Mouse (Mus musculus) kidney, postnatal 0 days (tissue): ENCODE data around the gene Gm10337. TPM values are rescaled to one million over a fixed set of nuclear protein-coding genes. Genes with fewer than 3 reads are reported as not detected.

Experiments
- ATAC-seq: fragments of 200-750 bp; cut with Nextera tagmentation; replicated peaks from 2 replicates; pipeline ENCODE4 v1.8.0; 2017; ENCODE audit warnings: low read depth, moderate number of reproducible peaks, moderate TSS enrichment, moderate library complexity; ENCODE audit not compliant: low FRiP score
- DNase-seq: peaks from one replicate; pipeline ENCODE4 v3.0.0-alpha.2; 2016; ENCODE audit warnings: low spot score
- H3K27ac ChIP-seq: fragments of 300-500 bp; sonication (generic); 2 replicates; pipeline ENCODE4 v1.5.1; 2014; ENCODE audit warnings: mild to moderate bottlenecking
- H3K27me3 ChIP-seq: fragments of 300-500 bp; sonication (generic); 2 replicates; pipeline ENCODE4 v1.6.1; 2014; ENCODE audit warnings: low read length, mixed read lengths; ENCODE audit not compliant: insufficient read depth
- H3K36me3 ChIP-seq: fragments of 300-500 bp; sonication (generic); 2 replicates; pipeline ENCODE4 v1.6.1; 2014; ENCODE audit warnings: low read length, mixed read lengths; ENCODE audit not compliant: insufficient read depth
- H3K4me1 ChIP-seq: fragments of 300-500 bp; sonication (generic); replicated peaks from 2 replicates; pipeline ENCODE4 v1.6.1; 2014; ENCODE audit warnings: antibody characterized with exemption, low read length, mixed read lengths; ENCODE audit not compliant: insufficient read depth
- H3K4me2 ChIP-seq: fragments of 300-500 bp; sonication (generic); 2 replicates; pipeline ENCODE4 v1.6.1; 2014; ENCODE audit warnings: mild to moderate bottlenecking, low read length, moderate library complexity, mixed read lengths
- H3K4me3 ChIP-seq: fragments of 300-500 bp; sonication (generic); replicated peaks from 2 replicates; pipeline ENCODE4 v1.5.1; 2014; ENCODE audit warnings: low read depth, low read length
- H3K9ac ChIP-seq: fragments of 300-500 bp; sonication (generic); 2 replicates; pipeline ENCODE4 v1.6.1; 2014; ENCODE audit warnings: low read depth, low read length
- H3K9me3 ChIP-seq: fragments of 300-500 bp; sonication (generic); replicated peaks from 2 replicates; pipeline ENCODE4 v1.6.1; 2016; ENCODE audit warnings: low read length, inconsistent platforms, mixed read lengths
- CTCF ChIP-seq: IDR thresholded peaks from 2 replicates; pipeline ENCODE4 v1.5.1; 2016; ENCODE audit warnings: antibody characterized with exemption, low read depth, mild to moderate bottlenecking, moderate library complexity
- WGBS: fragments of 180-500 bp; shearing (Covaris S2); extraction: QIAGEN DNeasy Blood & Tissue Kit; methylation state at CpG from one replicate; pipeline ENCODE4 v1.1.7; 2014; 5-methylcytosine and 5-hydroxymethylcytosine counted together
- polyA plus RNA-seq: library from polyadenylated mRNA; unstranded; fragments of >200 nt; fragmentation: Nextera tagmentation; extraction: Ambion mirVana; gene quantifications from 2 replicates; pipeline ENCODE4 v1.2.1, GENCODE M21; 2015

The Gm10337 gene
- polyA plus RNA-seq, 1 experiment from 2014 or later, result 1.8 TPM

DNA sequence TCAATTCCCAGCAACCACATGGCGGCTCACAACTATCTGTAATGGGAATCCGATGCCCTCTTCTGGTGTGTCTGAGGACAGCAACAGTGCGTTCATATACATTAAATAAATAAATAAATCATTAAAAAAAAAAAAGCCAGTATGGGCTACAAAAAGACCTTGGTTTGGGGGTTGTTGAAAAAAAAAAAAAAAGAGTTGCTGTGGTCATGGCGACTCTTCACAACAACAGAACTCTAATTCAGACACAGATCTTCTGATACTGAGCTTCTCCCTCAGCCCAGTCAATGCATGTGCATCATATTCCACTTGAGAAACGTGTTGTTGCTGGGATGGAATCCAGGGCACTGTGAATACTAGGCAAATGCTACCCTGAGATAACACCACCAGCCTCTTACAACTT is 49.1 kb downstream of the Gm10337 start:
- Histone ChIP-seq H3K4me2 (no peak overlapping the region), H3K4me1 (no peaks in the 10 kb centered on the region), H3K9me3 (no peaks in the 10 kb centered on the region), H3K27ac (no peak overlapping the region), H3K36me3 (peaks cover 23% of the 10 kb centered on the region), H3K9ac (no peak overlapping the region), H3K27me3 (no peaks in the 10 kb centered on the region), H3K4me3 (no peak overlapping the region)
- no peak for DNase-seq
- 97% methylated on average over 5 of the region's 5 CpGs for WGBS
- ATAC-seq, result no peak
- no peak for TF ChIP-seq CTCF

Other genes starting within 250 kb of the Gm10337 start
- gene Rarg, start 246.2 kb upstream of the Gm10337 start, polyA plus RNA-seq, result 23.2 and 23.5 TPM in 2 replicates
- gene Gm9918, start 233.2 kb upstream of the Gm10337 start, polyA plus RNA-seq, result 0.23 and 0.38 TPM in 2 replicates
- 68.2 and 73.2 TPM in 2 replicates for gene Mfsd5, start 224.3 kb upstream of the Gm10337 start, polyA plus RNA-seq
- gene Espl1, start 207.5 kb upstream of the Gm10337 start, polyA plus RNA-seq, result 6.1 and 7.5 TPM in 2 replicates
- 511 and 565 TPM in 2 replicates for gene Pfdn5, start 177.6 kb upstream of the Gm10337 start, polyA plus RNA-seq
- gene Myg1, start 172.0 kb upstream of the Gm10337 start, polyA plus RNA-seq, result 84.9 and 86.9 TPM in 2 replicates
- 37.1 and 42.2 TPM in 2 replicates for gene Aaas, start 153.0 kb upstream of the Gm10337 start, polyA plus RNA-seq
- 0.61 and 1.1 TPM in 2 replicates for gene Sp7, start 136.5 kb upstream of the Gm10337 start, polyA plus RNA-seq
- 8.8 TPM in 2 replicates for gene Sp1, start 97.6 kb upstream of the Gm10337 start, polyA plus RNA-seq
- 0.46 and 0.80 TPM in 2 replicates for gene Amhr2, start 58.4 kb upstream of the Gm10337 start, polyA plus RNA-seq
- 109 and 117 TPM in 2 replicates for gene Prr13, start 44.7 kb upstream of the Gm10337 start, polyA plus RNA-seq
- 185 and 191 TPM in 2 replicates for gene Pcbp2, start 33.2 kb upstream of the Gm10337 start, polyA plus RNA-seq
- 7.8 and 8.1 TPM in 2 replicates for gene Map3k12, start 13.3 kb downstream of the Gm10337 start, polyA plus RNA-seq
- 57.2 and 59.2 TPM in 2 replicates for gene Tarbp2, start 14.5 kb downstream of the Gm10337 start, polyA plus RNA-seq
- gene Npff, start 21.2 kb downstream of the Gm10337 start, polyA plus RNA-seq, result 1.6 TPM in 2 replicates
- 0.37 and 0.46 TPM in 2 replicates for gene Gm28047, start 121.3 kb downstream of the Gm10337 start, polyA plus RNA-seq
- gene Atf7, start 121.7 kb downstream of the Gm10337 start, polyA plus RNA-seq, result 23.2 and 24.9 TPM in 2 replicates
- 102 and 110 TPM in 2 replicates for gene Atp5g2, start 168.6 kb downstream of the Gm10337 start, polyA plus RNA-seq
- 55.2 and 57.5 TPM in 2 replicates for gene Calcoco1, start 218.5 kb downstream of the Gm10337 start, polyA plus RNA-seq